Mouse (Mus musculus): ENCODE measurements at regions not wholly inside any gene's neighbourhood (a gene's known extent, or its start where the extent isn't known, plus 50 kb on each side); places are given as distances from the start of the nearest gene placed in this dataset.

GRCm38 (mm10) chr1:89245202-89246003, 175.2 kb downstream of the Sh3bp4 start:
- no peak for TF ChIP-seq POLR2A (IDR thresholded peaks at IDR 0.05; ENCODE audit: insufficient read depth, low read length)
- TF ChIP-seq CTCF (IDR thresholded peaks at IDR 0.05; ENCODE audit: low read depth, low read length), result no peak
- no peak for TF ChIP-seq EP300 (IDR thresholded peaks at IDR 0.05; ENCODE audit: insufficient read depth, low read depth, low read length)

Measured in ES-Bruce4 (cell line).